Mouse (Mus musculus) forebrain, embryonic 12.5 days (tissue): ENCODE results near the gene Mical3. TPM values are rescaled to one million over a fixed set of nuclear protein-coding genes. Genes with fewer than 3 reads are reported as not detected.

ENCODE experiments used
- ATAC-seq: fragments of 200-750 bp; cut with Nextera tagmentation; 2 replicates; pipeline ENCODE4 v1.8.0; 2017; ENCODE audit warnings: moderate TSS enrichment; ENCODE audit not compliant: low FRiP score
- H3K27ac ChIP-seq: fragments of 300-500 bp; sonication (generic); 2 replicates; pipeline ENCODE4 v1.5.1; 2016; ENCODE audit warnings: mild to moderate bottlenecking
- H3K27me3 ChIP-seq: fragments of 300-500 bp; sonication (generic); 2 replicates; pipeline ENCODE4 v1.6.1; 2016; ENCODE audit warnings: mild to moderate bottlenecking
- H3K36me3 ChIP-seq: fragments of 300-500 bp; sonication (generic); replicated peaks from 2 replicates; pipeline ENCODE4 v1.6.1; 2016; ENCODE audit warnings: mild to moderate bottlenecking
- H3K4me1 ChIP-seq: fragments of 300-500 bp; sonication (generic); 2 replicates; pipeline ENCODE4 v1.6.1; 2016
- H3K4me2 ChIP-seq: fragments of 300-500 bp; sonication (generic); 2 replicates; pipeline ENCODE4 v1.6.1; 2016; ENCODE audit warnings: mild to moderate bottlenecking, moderate library complexity
- H3K4me3 ChIP-seq: fragments of 300-500 bp; sonication (generic); replicated peaks from 2 replicates; pipeline ENCODE4 v1.5.1; 2016; ENCODE audit warnings: mild to moderate bottlenecking
- H3K9ac ChIP-seq: fragments of 300-500 bp; sonication (generic); 2 replicates; pipeline ENCODE4 v1.6.1; 2016; ENCODE audit warnings: mild to moderate bottlenecking
- H3K9me3 ChIP-seq: fragments of 300-500 bp; sonication (generic); 2 replicates; pipeline ENCODE4 v1.6.1; 2016
- WGBS: fragments of 180-500 bp; shearing (Covaris S2); methylation state at CpG from one replicate; pipeline ENCODE4 v1.1.7; 2016; 5-methylcytosine and 5-hydroxymethylcytosine counted together
- polyA plus RNA-seq: library from polyadenylated mRNA; unstranded; fragments of >200 nt; fragmentation: Nextera tagmentation; extraction: Ambion mirVana; gene quantifications from 2 replicates; pipeline ENCODE4 v1.2.1, GENCODE M21; 2016

Mical3 gene
- polyA plus RNA-seq, 1 experiment from 2014 or later: 17.6 TPM

DNA sequence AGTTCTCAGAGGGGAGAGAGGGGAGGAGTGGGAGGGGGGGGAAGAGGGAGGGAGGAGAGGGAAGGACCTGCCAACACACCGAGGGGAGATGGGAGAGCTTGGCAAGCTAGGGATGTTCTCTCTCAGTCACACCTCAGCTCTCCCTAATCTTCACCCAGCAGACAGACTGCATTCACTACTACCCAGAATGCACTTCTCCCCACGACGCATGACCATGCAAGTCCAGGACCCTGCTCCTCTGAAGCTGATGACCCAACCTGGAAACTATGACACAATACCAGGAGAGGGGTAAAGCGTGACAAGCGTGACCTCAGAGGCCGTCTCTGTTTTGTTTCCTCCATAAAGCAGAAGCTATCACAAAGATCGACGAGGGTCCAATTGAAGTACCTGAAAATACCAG, 61.6 kb downstream of the Mical3 start:
- Histone ChIP-seq H3K36me3 (no peaks in the 10 kb centered on the region), H3K4me3 (no peak overlapping the region), H3K4me1 (peaks cover 46% of the 10 kb centered on the region), H3K9ac (no peak overlapping the region), H3K9me3 (no peaks in the 10 kb centered on the region), H3K27me3 (no peaks in the 10 kb centered on the region), H3K4me2 (no peak overlapping the region), H3K27ac (no peak overlapping the region)
- 86% methylated on average over 8 of the region's 8 CpGs for WGBS
- ATAC-seq: no peak

DNA sequence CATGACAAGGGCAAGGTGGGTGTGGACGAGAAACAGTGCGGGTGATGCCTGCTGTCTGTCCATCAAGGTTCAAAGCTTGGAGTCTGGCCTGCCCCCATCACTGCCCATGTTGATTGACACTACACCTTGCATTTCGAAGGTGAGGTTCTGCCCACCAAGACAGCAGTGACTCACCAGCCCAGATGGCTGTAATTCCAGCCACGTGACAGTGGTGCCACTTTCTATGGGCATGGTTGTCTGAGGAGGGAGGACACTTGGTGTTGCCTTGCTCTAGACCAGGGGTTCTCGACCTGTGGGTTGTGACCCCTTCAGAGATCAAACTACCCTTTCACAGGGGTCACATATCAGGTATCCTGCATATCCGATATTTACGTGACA, 62.7 kb downstream of the Mical3 start:
- Histone ChIP-seq H3K9me3 (no peaks in the 10 kb centered on the region), H3K9ac (no peak overlapping the region), H3K4me1 (peaks cover 50% of the 10 kb centered on the region), H3K27me3 (no peaks in the 10 kb centered on the region), H3K27ac (no peak overlapping the region), H3K4me3 (no peak overlapping the region), H3K4me2 (no peak overlapping the region), H3K36me3 (no peaks in the 10 kb centered on the region)
- no peak for ATAC-seq
- WGBS: 92% methylated on average over 7 of the region's 7 CpGs

DNA sequence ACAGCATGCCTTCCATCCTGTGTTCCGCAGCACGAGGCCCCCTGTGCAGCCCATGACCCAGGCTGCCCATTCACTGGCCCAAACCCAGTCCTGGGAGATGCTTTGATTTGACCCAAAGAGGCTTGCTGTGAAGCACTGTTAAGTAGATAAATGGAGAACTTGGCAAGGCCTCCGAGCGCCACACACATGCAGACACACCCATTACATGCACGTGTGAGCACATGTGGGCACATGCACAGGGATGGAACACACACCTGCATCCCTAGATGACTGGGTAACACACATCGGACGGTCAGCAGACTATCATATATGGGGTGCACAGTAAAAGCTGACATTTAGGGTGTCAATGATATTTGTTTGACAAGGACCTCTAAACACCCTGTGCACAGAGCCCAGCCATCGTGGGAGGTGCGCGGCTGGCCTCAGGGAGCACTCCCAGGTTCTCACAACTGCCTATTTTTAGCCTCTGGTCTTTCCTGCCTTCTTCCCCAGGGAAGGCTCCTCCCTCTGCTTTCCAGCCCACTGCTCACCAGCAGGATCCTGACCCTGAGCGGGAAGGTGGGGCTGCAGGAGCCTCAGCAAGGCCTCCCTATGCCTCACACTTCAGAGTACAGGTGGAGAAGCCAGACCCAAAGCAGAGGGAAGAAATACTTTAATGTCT, 63.2 kb downstream of the Mical3 start:
- Histone ChIP-seq H3K27ac (no peak overlapping the region), H3K36me3 (no peaks in the 10 kb centered on the region), H3K4me1 (peaks cover 50% of the 10 kb centered on the region), H3K27me3 (no peaks in the 10 kb centered on the region), H3K4me3 (no peak overlapping the region), H3K4me2 (no peak overlapping the region), H3K9me3 (no peaks in the 10 kb centered on the region), H3K9ac (no peak overlapping the region)
- no peak for ATAC-seq
- 67% methylated on average over 11 of the region's 11 CpGs for WGBS

DNA sequence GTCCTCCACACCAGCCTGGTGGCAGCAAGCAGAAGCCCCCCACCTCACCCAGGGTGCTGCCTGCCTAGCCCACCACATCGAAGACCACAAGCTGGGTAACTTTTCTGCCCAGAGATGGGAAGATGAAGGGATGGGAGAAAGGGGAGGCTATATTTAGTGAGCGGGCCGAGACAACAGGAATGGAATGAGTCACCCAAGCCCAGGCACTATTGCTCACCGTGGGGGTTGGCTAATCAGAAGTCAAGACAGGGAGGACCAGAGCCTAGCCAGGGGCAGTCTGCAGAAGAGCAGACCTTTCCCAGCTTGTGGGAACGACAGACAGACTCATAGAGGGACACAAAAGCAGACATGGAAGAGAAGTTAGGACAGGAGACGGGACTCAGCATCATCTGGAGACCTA, 64.0 kb downstream of the Mical3 start:
- H3K9ac ChIP-seq: no peak overlapping the region
- no peak for ATAC-seq
- H3K9me3 ChIP-seq: no peaks in the 10 kb centered on the region
- no peaks in the 10 kb centered on the region for H3K36me3 ChIP-seq
- peaks cover 50% of the 10 kb centered on the region for H3K4me1 ChIP-seq
- no peak overlapping the region for H3K4me2 ChIP-seq
- no peaks in the 10 kb centered on the region for H3K27me3 ChIP-seq
- whole genome bisulfite sequencing: 55% methylated on average over 6 of the region's 6 CpGs
- no peak overlapping the region for H3K4me3 ChIP-seq
- no peak overlapping the region for H3K27ac ChIP-seq

DNA sequence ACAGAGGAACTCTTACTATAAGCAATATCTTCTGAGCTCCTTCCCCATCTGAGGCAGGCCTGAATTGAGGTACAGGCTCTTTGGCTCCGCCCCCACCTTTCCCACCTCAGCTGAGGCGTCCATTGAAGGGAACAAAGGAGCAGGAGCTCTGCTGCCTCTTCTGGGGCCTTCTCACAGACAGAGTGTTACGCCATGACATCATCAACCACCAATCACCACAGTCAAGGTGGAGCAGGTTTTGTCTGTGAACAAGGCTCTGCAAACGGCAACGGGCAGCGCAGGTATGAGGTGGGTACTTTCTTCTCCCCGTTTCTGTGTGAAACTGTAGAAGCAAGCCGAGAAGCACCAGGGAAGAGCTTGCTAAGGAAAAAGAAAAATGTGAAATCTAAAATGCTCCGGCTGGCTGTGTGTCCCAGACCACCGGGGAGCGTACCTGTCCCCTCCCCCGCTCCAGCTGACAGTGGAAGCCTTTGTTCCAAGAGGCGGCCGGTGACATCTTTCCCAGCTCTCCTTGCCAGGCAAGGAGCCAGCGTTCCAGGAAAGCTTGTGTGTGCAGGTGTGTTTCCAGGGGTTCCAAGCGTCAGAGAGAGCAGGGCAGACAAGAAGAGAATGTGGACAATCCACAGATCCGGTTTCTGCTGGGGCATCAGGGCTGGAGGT, 66.3 kb downstream of the Mical3 start:
- H3K9ac ChIP-seq: peak overlapping the region; percentile 57
- peak overlapping the region; percentile 87 for H3K27ac ChIP-seq
- peak overlapping the region; percentile 42 for H3K4me2 ChIP-seq
- WGBS: 26% methylated on average over 17 of the region's 17 CpGs
- no peaks in the 10 kb centered on the region for H3K9me3 ChIP-seq
- peak overlapping the region; percentile 13 for H3K4me3 ChIP-seq
- H3K4me1 ChIP-seq: peaks cover 42% of the 10 kb centered on the region
- H3K27me3 ChIP-seq: no peaks in the 10 kb centered on the region
- peak; percentile 79 for ATAC-seq
- no peaks in the 10 kb centered on the region for H3K36me3 ChIP-seq

DNA sequence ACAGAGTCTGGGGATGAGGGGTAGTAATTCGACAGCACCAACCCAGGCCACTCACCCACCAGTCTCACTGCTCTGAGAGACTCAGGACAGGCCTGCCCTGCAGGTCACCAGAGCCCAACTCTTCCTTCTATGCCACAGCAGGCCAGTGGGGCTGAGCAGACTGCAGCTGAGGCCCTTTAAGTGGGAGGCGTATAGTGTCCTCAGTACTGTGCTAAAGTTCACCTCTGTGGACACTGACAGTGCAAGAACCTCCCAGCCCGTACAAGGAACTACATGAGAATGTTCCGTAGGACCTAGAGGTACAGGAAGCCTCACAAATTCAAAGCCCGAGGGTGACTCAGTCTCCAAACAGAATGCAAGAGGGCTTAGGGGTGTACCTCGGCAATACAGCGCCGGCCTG, 67.0 kb downstream of the Mical3 start:
- 0 out of 2 replicates have a peak, but pooled peaks have one; percentile 18 for ATAC-seq
- H3K27me3 ChIP-seq: no peaks in the 10 kb centered on the region
- no peak overlapping the region for H3K4me3 ChIP-seq
- H3K36me3 ChIP-seq: no peaks in the 10 kb centered on the region
- H3K4me1 ChIP-seq: peaks cover 37% of the 10 kb centered on the region
- H3K4me2 ChIP-seq: no peak overlapping the region
- no peak overlapping the region for H3K9ac ChIP-seq
- no peaks in the 10 kb centered on the region for H3K9me3 ChIP-seq
- peak overlapping the region; percentile 87; the same call in 1 of the 2 replicates for H3K27ac ChIP-seq
- 86% methylated on average over 8 of the region's 8 CpGs for WGBS

DNA sequence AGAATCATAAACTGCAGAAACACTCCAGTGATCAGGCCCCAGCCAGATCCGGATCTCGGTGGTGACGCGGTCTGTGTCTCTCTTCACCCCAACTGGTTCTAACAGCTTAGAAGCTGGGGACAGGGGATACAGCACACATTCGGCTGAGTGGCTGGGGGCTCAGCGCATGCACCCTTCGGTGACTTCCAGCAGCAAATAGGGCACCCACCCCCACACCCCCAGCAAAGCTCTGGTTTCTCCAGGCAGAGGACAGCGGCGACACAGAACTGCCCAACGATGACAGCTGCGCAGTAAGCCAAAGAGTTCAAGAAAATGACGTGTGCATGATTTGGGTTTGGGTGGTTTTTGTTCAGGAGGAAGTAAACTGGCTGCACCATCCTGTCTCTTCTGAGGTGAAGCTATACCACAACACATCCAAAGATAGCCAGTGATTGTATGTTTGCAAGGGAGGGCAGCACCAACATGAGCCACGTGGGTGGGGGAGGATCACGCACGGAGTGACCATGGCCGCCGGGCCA, 67.8 kb downstream of the Mical3 start:
- no peak overlapping the region for H3K27ac ChIP-seq
- 94% methylated on average over 17 of the region's 17 CpGs for WGBS
- no peaks in the 10 kb centered on the region for H3K9me3 ChIP-seq
- H3K4me3 ChIP-seq: no peak overlapping the region
- peaks cover 35% of the 10 kb centered on the region for H3K4me1 ChIP-seq
- ATAC-seq: no peak
- H3K4me2 ChIP-seq: no peak overlapping the region
- no peaks in the 10 kb centered on the region for H3K36me3 ChIP-seq
- no peak overlapping the region for H3K9ac ChIP-seq
- no peaks in the 10 kb centered on the region for H3K27me3 ChIP-seq

DNA sequence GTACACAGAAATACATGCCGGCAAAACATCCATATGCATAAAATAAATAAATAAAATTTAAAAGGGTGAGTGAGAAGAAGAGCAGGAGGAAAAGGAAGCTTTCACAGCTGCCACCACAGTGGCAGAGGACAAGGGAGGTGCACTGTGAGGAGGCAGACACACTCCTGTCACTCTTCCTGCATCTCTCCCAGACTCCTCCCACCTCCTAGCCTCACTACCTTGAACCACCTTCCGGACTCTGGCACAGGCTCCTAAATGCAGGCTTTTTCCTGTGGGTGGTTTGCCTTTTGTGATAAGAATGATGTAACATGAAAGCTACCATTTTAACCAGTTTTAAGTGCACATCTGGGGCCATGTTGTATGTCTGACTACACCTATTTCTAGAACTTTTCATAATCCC, 72.8 kb downstream of the Mical3 start:
- no peak overlapping the region for H3K9ac ChIP-seq
- no peak overlapping the region for H3K4me3 ChIP-seq
- no peaks in the 10 kb centered on the region for H3K4me1 ChIP-seq
- H3K9me3 ChIP-seq: no peaks in the 10 kb centered on the region
- H3K4me2 ChIP-seq: no peak overlapping the region
- no peak for ATAC-seq
- no peaks in the 10 kb centered on the region for H3K36me3 ChIP-seq
- no peak overlapping the region for H3K27ac ChIP-seq
- WGBS: 86% methylated on average over 2 of the region's 2 CpGs
- no peaks in the 10 kb centered on the region for H3K27me3 ChIP-seq

DNA sequence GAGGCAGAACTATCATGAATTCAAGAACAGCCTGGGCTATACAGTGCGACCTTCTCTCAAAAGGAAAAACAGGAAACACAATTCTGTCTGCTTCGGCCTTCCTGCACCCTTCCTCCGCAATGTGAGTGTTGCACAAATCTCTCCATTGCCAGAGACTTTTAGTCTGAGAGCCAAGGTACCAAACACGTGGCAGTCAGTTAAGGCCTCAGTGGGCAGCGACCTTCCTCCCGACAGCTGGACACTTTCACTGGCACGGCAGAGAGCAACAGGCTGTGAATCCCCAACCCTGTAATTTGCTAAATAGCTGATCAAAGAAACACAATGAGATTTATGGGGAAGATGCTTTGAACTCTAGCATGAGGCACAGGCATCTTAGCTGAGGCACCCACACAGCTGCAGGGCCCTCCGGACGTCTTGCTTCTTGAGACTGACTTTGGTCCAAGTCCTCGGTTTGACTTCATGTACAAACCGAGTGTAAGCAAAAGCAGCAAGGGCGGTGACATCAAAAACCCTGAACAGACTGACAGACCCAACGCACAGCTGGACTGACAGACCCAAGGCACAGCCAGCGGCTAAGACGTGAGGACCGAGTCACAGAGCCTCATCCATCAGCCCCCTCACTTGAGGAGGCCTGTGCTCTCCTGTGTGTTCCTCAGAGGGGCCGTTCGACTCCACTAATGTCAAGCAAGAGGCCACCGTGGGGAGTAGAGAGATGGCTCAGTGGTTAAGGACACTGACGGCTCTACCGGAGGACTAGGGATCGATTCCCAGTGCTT, 73.4 kb downstream of the Mical3 start:
- Histone ChIP-seq H3K27ac (no peak overlapping the region), H3K27me3 (no peaks in the 10 kb centered on the region), H3K4me1 (no peaks in the 10 kb centered on the region), H3K9me3 (no peaks in the 10 kb centered on the region), H3K9ac (no peak overlapping the region), H3K4me2 (no peak overlapping the region), H3K4me3 (no peak overlapping the region), H3K36me3 (no peaks in the 10 kb centered on the region)
- WGBS: 86% methylated on average over 22 of the region's 22 CpGs
- ATAC-seq: no peak

DNA sequence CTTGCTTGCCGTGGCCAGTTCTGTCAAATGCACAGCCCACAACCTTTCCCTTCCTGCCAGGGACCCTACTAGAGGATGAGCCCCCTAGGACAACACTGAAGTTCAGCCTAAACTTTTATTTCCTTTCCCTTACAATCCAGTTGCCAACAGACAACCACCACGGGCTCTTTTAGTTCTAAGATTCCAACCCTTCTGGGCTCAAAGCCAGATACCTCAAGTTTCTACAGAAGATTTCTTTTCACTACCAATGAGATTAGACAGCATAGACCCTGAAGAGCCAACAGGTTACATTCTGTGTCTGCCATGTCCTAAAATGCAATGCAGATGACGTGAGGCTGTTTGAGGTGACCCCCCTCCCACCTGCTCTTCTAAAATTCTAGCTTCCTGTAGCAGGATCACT, 75.3 kb downstream of the Mical3 start:
- H3K4me2 ChIP-seq: no peak overlapping the region
- no peak overlapping the region for H3K9ac ChIP-seq
- H3K27me3 ChIP-seq: no peaks in the 10 kb centered on the region
- H3K9me3 ChIP-seq: no peaks in the 10 kb centered on the region
- no peak overlapping the region for H3K4me3 ChIP-seq
- H3K27ac ChIP-seq: no peak overlapping the region
- no peak for ATAC-seq
- H3K36me3 ChIP-seq: no peaks in the 10 kb centered on the region
- H3K4me1 ChIP-seq: peaks cover 3% of the 10 kb centered on the region
- 72% methylated on average over 3 of the region's 3 CpGs for WGBS

DNA sequence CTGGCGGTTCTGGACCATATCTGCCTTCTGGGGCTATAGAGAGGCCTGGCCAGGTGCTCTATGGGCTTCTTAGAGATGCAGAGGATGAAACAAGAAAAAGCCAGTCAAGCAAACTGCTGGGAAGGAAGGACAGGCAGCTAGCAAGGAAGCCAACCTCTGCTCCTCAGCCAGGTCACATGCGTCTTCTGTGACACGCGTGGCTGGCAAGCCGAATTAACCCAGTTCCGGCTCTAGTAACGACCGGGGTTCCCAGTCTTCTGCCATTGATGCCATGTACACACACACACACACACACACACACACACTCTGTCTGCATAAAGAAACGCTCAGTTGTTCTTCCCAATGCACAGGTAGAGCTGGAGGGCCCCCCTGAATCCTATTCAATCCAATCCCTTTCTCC, 75.9 kb downstream of the Mical3 start:
- no peak overlapping the region for H3K4me3 ChIP-seq
- H3K36me3 ChIP-seq: no peaks in the 10 kb centered on the region
- H3K27ac ChIP-seq: no peak overlapping the region
- H3K9ac ChIP-seq: no peak overlapping the region
- no peak overlapping the region for H3K4me2 ChIP-seq
- H3K9me3 ChIP-seq: no peaks in the 10 kb centered on the region
- ATAC-seq: no peak
- WGBS: 88% methylated on average over 9 of the region's 9 CpGs
- peaks cover 5% of the 10 kb centered on the region for H3K4me1 ChIP-seq
- H3K27me3 ChIP-seq: no peaks in the 10 kb centered on the region

DNA sequence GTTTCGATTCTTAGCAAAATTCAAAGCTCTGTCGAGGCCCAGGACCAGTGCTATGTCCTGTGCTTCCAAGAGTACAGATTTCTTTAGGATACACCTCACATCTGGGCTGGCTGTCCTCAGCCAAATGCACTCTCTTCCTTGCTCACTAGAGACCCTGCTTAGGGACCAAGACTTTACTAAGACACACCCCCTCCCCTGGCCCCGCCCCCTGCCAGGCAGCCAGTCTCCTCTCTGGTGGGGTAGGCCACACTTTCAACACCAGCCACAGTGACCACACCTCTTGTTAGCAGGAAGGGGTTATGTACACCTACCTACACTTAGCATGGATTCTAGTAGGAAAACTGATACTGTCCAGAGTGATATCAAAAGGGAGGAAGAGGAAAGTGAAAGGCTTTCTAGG, 76.5 kb downstream of the Mical3 start:
- H3K36me3 ChIP-seq: no peaks in the 10 kb centered on the region
- no peak overlapping the region for H3K9ac ChIP-seq
- peaks cover 6% of the 10 kb centered on the region for H3K4me1 ChIP-seq
- no peak overlapping the region for H3K27ac ChIP-seq
- H3K9me3 ChIP-seq: no peaks in the 10 kb centered on the region
- H3K4me2 ChIP-seq: no peak overlapping the region
- 74% methylated on average over 3 of the region's 3 CpGs for whole genome bisulfite sequencing
- H3K4me3 ChIP-seq: no peak overlapping the region
- H3K27me3 ChIP-seq: no peaks in the 10 kb centered on the region
- no peak for ATAC-seq
